Mouse (Mus musculus) urinary bladder, postnatal 14 days (tissue): ENCODE data around the gene Adcy9.

ENCODE experiments used
- DNase-seq: peaks from one replicate; pipeline ENCODE4 v3.0.0; 2021; ENCODE audit warnings: low spot score

The Adcy9 gene

DNA sequence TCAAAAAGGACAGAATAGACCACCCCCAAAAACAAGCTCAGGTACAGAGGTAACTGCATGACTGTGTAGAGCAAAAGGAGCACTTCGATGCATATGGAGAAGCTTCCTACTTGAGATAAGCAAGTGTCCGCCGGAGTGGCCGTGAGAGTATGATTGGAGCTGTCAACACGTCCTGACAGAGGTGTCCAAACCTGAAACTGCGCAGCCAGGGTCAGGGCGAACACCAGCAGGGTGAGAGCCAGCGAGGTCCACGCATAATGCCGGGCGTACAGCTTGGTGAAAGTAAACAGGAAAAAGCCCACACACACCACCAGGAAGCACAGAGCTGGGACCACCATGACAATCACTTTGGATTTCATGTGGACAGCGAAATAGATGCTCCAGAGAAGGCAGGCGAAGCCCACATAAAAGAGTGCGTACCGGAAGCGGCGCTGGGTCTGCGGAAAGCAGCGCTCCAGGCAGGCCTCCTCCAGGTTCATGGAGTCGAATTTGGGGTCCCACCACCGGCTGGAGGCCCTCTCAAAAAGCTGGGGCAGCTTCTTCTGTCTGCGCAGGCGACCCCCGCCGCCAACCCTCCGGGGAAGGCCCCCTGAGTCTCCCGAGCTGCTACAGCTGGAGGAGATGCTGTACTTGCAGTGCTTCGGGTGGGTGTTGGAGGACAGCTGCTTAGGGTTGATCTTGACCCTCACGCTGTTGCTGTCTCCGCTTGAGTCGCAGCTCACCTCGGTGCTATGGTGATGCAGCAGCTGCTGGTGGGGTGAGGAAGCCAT is 1.3 kb downstream of the Adcy9 start:
- DNase-seq: no peak

DNA sequence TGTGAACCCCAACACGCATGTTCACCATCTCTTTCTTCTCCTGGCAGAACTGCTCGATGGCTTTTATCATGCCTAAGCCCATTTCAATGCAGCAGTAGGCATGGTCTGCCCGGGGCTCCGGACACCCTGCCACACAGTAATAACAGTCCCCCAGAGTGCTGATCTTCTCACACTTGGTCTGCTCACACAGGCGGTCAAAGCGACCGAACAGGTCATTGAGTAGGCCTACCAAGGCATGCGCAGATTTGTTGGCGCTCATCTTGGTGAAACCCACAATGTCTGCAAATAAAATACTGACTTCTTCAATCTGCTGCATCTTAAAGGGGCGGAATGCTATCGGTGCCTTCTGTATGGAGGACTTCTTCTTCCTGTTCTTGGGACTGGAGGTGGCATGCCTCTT is 2.2 kb downstream of the Adcy9 start:
- DNase-seq: no peak

DNA sequence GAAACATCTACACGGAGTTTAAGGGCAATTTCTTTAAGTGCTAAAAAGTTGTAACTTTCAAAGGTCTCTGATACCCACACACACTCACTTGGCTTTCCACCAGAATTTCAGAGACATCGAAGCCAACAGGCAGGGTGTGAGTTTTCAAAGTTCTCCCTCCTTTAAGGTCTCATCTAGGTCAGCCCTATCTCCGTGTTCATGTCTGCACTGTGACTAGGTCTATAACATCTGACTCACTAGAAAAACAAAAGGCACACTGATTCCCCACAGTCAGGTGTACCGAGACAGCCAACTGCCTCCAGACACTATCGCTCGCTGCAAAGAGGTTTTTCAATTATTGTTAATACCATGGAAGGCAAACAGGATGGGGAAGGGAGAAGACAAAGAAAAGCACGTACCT is 2.8 kb downstream of the Adcy9 start:
- DNase-seq: no peak

DNA sequence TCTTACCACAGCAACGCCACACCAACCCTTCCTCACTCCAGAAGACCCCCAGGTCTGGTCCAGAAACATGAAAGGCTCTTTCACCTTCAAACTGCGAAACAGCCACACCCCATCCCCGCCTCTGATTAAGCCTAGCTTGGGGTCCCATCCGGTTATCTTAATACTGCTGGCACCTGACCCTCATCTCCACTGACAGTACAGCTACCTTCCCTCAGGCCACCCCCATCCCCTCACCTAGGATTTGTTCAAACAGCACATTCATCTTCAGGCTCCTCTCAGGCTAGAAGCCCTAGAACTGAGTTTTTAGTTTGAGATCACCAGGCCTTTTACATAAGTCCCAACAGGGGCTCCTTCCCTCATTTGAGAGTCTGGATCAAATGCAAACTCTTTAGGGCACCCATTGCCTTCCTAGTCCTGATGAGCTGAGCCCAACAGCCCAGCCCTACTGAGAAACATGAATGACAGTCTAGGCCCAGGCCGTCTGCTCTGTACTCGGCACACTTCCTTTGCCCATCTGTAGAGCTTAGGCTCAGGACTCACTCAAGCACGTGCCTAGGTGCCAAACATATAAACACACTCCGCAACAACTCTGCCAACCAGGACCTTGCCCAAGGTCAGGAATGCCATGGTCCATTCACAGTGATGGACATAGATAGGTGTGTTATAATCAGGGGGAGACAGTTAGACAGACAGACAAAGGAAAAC is 5.3 kb downstream of the Adcy9 start:
- no peak for DNase-seq

DNA sequence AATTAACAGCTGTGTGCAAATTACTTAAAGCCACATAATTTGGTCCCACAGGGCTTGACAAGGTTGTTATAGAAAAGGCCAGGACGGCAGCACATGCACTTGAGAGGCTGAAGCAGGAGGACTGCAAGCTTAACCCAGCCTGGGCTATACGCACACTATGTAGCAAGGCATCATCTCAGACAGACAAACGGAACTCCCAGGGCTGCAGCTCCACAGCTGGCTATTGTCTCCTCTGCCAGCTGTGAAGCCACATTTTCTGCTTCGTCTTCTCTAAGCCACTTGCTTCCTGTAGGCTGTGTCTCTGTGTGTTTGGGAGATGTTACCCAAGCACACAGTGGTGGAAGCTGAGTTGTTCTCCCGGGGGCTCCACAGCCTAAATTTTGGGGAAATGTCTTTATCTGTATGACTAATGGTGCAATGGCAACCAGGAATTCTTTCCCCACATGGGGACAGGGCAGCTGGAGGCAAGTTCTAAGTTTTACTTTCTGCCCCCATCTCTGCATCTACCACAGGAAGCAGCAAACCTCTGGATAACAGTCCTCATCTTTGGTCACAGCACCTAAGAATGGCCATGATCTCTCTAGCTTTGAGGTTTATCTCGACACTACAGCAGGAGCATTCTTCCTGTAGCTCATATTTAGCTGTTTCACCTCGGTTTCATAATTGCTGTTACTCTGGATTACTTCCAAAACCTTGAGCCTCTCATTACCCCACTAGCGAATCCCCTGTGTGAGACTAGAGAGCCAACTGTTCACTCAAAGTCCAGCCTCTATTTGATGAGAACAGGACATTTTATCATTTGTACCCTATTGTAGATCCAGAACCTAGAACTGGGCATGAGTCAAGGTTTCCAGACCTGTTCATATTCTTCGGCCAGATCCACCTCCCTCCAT is 6.1 kb downstream of the Adcy9 start:
- no peak for DNase-seq

DNA sequence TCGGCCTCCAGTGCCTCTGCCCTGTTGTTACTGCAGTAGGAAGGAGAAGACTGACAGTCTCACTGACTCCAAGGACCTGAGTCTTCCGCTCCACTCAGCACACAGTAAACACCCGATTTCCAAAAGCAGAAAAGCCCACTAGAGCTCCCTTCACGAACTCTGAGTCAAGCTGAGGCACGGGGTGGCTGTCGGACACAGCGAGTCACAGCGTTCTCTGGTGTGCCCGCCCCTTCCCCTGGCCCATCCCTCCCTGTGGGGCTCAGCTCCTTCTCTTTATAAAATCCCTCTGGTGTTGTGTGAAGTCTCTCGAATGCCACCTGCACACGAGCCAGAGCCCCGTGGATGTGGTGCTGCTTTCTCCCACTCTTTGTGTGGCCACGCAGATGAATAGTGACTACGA is 7.0 kb downstream of the Adcy9 start:
- DNase-seq: no peak

- DNase-seq: no peak
Observed at GRCm38 (mm10) chr16:4412298-4412697, 8.0 kb downstream of the Adcy9 start.

DNA sequence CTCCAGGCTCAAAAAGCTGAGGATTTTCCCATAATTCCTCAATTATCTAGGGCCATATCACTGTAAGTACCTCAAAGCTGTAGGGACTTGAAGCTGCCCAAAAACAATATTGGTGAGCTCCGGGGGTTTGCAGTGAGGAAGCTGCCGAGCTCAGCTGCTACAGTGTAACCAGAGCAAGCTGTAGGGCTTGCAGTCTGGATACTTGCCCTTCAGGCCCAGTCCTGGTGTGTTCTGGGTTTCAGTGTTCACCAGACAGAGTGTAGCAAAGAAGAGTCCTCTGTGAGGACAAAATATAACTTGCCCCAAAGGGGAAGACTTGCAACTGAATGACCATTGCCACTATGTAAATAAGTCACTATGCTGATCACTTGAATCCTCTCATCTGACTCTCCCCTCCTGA is 9.0 kb downstream of the Adcy9 start:
- no peak for DNase-seq

DNA sequence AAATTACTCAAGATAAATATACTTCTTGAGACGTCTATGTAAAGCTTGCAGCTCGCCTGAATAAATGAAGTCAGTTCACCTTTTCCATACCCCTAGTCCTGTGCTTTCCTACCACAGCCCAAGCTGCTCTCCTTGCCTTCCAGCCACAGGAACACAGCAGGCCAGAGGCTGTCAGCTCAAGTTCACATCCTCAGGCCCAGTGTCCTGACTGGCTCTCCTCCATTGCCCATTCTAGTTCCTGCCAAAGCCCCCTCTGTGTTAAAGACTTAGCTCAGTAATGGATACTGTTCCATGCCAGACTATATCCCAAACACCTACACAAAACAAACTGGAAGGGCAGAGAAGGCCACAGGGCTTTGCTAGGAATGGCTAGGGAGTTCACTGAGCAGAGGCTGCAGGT is 12.8 kb downstream of the Adcy9 start:
- no peak for DNase-seq

DNA sequence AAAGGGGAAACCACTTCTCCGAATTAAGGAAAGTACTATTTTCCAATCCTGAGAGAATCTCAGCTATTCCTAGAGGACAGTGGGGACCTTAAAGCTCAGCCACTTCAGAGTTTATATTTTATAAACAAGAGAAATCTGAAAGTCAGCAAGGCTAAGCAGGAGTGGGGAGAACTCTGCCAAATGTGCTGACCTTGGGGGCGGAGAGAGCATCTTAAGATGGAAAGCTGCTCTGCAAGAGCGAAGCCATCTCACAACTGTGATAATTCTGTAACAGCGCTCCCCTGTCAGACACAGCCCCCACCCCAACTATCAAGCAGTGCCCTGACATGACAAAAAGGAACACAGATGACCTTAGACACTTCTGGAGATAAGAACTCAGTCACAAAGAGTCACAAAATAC is 13.6 kb downstream of the Adcy9 start:
- DNase-seq: no peak

DNA sequence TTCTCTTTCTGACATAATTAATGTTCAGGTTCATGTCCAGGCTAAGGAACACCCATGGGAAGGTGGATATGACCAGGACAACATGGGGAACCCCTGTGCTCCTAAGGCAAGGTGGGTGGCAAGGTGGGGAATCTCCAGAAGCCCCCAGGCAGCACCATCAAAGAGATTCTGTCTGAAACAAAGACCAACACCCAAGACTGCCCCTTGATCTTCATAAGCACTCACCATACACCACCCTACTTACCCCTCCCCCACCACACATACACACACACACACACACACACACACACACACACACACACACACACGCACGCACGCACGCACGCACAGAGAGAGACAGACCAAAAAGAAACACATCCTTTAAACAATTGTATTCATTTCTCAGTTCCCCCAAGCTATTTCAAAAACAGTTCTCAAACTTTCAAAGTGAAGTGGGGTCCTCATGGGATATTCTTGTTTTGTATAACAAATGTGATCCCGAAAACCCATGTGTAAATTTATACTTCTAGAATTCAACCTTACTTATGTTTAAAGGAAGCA is 14.2 kb downstream of the Adcy9 start:
- no peak for DNase-seq

GRCm38 (mm10) chr16:4404933-4405761 is 15.2 kb downstream of the Adcy9 start:
- DNase-seq: no peak

GRCm38 (mm10) chr16:4401109-4401508 is 19.2 kb downstream of the Adcy9 start:
- no peak for DNase-seq

GRCm38 (mm10) chr16:4399471-4400223 is 20.7 kb downstream of the Adcy9 start:
- DNase-seq: no peak

- DNase-seq: no peak
Observed at GRCm38 (mm10) chr16:4398782-4399181, 21.5 kb downstream of the Adcy9 start.

DNA sequence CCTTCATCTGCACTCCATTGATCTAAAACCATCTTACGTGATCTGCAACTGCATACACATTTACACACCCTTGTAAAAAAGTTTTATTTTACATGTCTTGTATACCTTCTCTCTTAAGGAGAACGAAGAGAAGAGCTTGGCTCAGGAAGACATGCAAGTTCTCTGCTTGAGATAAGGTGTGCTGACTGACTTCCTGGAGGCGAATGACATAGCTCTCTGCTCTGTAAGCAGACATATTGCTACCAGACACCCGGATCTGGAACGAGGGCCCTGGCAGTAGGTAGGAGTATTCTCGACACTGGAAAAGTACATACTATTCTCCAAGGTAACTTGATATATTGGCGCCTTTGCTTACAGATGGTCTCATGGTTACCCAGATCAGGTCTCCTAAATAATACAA is 22.7 kb downstream of the Adcy9 start:
- DNase-seq: no peak

DNA sequence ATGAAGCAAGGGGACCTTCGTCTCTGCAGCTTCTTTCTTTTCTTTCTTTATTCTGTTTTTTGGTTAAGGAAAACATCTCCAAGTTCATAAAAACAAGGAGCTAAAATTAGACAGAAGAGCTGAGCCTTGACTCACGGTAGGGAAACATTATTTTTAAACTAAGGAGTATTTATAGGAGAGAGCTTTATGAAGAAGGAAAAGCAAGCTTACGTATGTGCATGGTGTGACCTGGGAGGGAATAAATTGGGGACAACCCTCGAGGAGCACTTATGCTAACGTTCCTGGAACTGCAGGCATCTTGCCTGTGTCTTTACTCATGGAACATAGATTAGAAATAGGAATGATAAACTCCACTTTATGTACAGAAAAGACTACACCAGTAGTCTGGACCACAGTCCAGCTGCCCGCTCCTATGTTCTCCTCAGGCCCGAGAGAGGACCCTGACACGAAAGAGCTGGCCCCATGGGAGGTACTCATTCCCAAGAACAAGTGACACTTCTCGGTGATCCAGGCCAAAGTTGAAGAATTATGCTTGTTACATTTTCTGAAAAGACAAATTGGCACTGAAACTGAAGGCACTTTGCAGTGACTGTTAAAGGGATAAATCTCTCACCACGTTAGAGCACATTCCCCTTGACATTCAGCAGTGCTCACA is 24.5 kb downstream of the Adcy9 start:
- no peak for DNase-seq

GRCm38 (mm10) chr16:4394991-4395590 is 25.2 kb downstream of the Adcy9 start:
- DNase-seq: no peak

DNA sequence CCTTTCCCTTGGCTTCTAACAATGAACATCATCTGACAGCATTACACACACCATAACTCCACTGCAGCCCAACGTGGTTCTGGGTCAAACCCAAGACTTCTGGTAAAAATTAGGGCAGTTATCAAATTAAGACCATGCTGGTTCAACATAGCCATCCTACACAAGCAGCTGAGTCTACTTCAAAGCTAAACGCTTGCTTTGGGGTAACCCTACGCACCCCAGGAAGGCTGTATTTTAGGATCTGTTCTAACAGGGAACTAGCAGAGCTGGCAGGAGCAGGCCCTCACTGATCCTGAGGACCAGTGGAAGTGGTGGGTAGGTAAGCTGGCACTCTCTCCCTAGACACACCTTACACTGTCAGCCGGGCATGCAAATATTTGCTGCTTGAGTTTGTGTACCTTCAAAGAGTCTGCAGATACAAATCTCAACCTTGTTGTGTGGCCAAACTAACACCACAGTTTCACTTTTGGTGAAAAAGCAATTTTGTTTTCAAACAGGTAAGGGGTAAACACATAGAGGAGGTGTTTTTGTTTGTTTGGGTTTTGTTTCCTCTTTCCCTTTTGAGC is 36.7 kb downstream of the Adcy9 start:
- DNase-seq: peak; percentile 13

GRCm38 (mm10) chr16:4382406-4382805 is 37.9 kb downstream of the Adcy9 start:
- DNase-seq: no peak
